Mouse (Mus musculus): Measurements from ENCODE around the gene Mrgpra2b.
"Not testable (repeated sequence)": the region's sequence is repeated elsewhere in the genome, so short reads cannot be mapped to it uniquely, and the experiment has no call there.

Gene Mrgpra2b

GRCm38 (mm10) chr7:47528762-47529161 is at the start of gene Mrgpra2b:
TSS of gene Mrgpra2b (minus strand) at chr7:47528862.
- DNase-seq (ENCODE audit: low spot score) = no peak

GRCm38 (mm10) chr7:47516379-47516778 is 12.3 kb downstream of the Mrgpra2b start:
- no peak for DNase-seq (ENCODE audit: low spot score)

GRCm38 (mm10) chr7:47515050-47515449 is 13.6 kb downstream of the Mrgpra2b start:
- DNase-seq (ENCODE audit: low spot score) = no peak

- DNase-seq (ENCODE audit: low spot score) = no peak
Observed at GRCm38 (mm10) chr7:47502953-47503352, 25.7 kb downstream of the Mrgpra2b start.

- not testable (repeated sequence) for DNase-seq (ENCODE audit: low spot score)
Observed at GRCm38 (mm10) chr7:47491266-47491665, 37.4 kb downstream of the Mrgpra2b start.

GRCm38 (mm10) chr7:47489438-47489837 is 39.2 kb downstream of the Mrgpra2b start:
- DNase-seq (ENCODE audit: low spot score) = not testable (repeated sequence)

GRCm38 (mm10) chr7:47483181-47483580 is 45.5 kb downstream of the Mrgpra2b start:
- not testable (repeated sequence) for DNase-seq (ENCODE audit: low spot score)

- DNase-seq (ENCODE audit: low spot score) = not testable (repeated sequence)
Observed at GRCm38 (mm10) chr7:47473904-47474303, 54.8 kb downstream of the Mrgpra2b start.

GRCm38 (mm10) chr7:47465278-47465981 is 63.2 kb downstream of the Mrgpra2b start:
- DNase-seq (ENCODE audit: low spot score) = not testable (repeated sequence)

- not testable (repeated sequence) for DNase-seq (ENCODE audit: low spot score)
Observed at GRCm38 (mm10) chr7:47452015-47452414, 76.6 kb downstream of the Mrgpra2b start, which contains the start of gene Mrgpra2a. TSS of gene Mrgpra2a (minus strand) at chr7:47452139.

GRCm38 (mm10) chr7:47445729-47446128 is 82.9 kb downstream of the Mrgpra2b start:
- not testable (repeated sequence) for DNase-seq (ENCODE audit: low spot score)

- not testable (repeated sequence) for DNase-seq (ENCODE audit: low spot score)
Observed at GRCm38 (mm10) chr7:47436463-47436862, 92.2 kb downstream of the Mrgpra2b start.

- not testable (repeated sequence) for DNase-seq (ENCODE audit: low spot score)
Observed at GRCm38 (mm10) chr7:47427815-47428508, 100.7 kb downstream of the Mrgpra2b start.

Data from left cerebral cortex, adult 11 months (tissue).